Mouse (Mus musculus): ENCODE measurements around the gene Nlrp3. TPM values are rescaled to one million over a fixed set of nuclear protein-coding genes. Genes with fewer than 3 reads are reported as not detected.

Gene Nlrp3
- total RNA-seq, 1 experiment from 2014 or later, result 152 TPM

DNA sequence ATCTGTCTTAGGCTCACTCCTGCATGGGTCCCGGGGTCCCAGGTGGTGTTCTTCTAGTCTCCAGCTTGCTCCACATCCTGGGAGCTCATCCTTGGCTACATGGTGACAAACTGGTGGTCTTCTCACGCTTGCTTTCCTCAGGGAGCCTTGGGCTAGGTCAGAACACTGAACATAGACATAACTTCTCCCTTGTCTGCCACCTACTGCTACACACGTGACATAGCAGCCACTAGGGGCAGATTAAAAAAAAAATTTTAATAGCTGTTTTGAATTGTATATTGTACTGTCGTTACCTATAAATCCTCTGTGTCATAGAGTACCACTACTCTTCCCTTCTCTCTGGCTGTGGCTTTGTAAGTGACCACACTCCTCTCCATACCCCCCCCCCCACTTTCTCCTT, 54.7 kb downstream of the Nlrp3 start:
- ATAC-seq (ENCODE audit: extremely low read depth, insufficient number of reproducible peaks, low FRiP score, poor library complexity, severe bottlenecking), result no peak

DNA sequence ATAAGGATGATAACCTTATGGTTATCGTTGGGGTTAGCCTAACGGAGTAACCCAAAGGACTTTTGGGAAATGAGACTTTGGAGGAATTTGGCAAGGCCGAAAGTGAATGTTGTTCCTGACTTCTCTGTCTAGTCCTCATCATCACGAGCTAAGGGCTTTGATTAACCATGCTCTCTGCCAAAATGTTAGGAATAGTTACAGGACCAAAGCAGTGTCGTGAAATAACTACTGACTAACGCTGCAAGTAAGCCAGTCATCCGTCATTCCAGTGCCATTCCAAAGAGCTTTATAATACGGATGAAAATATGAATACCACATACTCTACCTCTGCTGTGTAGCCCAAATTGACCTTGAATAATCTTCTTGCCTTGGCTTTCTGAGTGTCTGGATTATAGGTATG, 55.6 kb downstream of the Nlrp3 start:
- no peak for ATAC-seq (ENCODE audit: extremely low read depth, insufficient number of reproducible peaks, low FRiP score, poor library complexity, severe bottlenecking)

DNA sequence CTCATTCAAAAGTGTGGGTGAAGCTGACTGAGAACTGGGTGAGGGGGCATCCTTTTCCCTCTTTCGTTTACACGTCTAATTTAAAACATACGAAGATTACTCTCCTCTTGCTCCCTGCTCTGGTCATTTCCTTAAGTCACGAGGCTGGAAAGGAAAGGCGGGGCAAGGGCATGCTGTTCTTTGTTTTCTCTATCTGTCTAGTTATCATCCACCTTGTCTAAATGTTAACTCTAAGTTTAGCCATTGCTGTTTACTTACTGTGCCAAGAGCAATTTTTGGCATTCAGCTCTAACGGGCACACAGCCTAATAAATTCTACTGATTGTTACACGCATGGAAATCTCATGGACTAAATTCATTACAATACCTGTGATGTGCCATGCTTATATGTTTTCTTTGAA, 57.8 kb downstream of the Nlrp3 start:
- no peak for ATAC-seq (ENCODE audit: extremely low read depth, insufficient number of reproducible peaks, low FRiP score, poor library complexity, severe bottlenecking)

DNA sequence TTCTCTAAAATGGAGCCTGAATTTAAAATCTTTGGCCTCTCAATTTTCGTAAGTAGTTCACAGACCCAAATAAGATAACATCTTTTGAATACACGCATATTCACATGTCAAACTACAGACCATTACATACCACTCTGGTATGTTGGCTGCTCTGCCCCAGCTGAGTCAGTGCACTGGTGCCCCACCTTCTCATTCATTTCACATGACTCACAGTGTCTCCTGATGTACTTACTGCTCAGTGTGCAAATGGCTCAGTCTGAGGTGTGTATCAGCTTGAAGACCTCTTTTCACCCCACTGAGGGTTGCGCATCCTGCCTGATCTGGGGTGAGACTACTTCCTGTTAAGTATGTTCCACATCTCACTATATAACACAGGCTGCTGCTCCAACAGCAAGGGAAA, 59.5 kb downstream of the Nlrp3 start:
- ATAC-seq (ENCODE audit: extremely low read depth, insufficient number of reproducible peaks, low FRiP score, poor library complexity, severe bottlenecking), result no peak

DNA sequence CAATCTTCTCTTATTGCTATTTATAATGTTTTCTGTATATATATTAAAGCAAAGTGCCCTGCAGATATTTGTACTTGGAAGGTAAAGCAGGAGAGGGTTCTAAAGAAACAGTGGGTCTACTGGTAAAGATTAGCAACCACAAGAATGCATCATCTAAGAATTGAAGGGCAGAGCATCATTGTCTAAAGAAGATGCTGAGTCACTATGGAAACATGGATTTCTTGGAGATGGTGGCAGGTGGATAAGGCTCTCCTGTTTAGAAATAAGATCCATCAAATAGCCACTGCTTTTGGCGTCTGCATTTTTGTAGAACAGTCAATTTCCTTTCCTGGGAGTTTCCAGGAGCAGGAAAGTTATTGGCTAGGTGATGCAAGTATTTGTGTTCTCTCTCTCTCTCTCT, 60.9 kb downstream of the Nlrp3 start:
- ATAC-seq (ENCODE audit: extremely low read depth, insufficient number of reproducible peaks, low FRiP score, poor library complexity, severe bottlenecking), result no peak

DNA sequence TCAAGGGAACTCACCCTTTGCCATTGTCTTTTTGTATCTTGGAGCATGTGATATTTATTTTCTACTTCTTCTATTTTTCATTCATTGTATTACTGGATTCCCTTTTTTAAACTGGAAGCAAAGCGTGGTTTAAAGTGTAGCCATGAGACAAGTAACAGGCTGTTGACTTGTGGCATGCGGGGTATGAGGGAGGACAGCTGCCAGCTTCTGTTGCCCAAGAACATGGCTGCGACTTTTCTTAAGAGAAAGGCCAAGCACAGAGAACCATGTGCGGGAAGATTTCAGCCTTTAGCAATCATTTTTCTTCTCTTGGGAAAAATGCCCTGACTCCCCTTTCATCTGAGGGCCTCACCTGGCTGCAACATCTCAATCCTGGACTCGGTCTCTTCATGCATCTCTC, 70.3 kb downstream of the Nlrp3 start:
- ATAC-seq (ENCODE audit: extremely low read depth, insufficient number of reproducible peaks, low FRiP score, poor library complexity, severe bottlenecking), result no peak

DNA sequence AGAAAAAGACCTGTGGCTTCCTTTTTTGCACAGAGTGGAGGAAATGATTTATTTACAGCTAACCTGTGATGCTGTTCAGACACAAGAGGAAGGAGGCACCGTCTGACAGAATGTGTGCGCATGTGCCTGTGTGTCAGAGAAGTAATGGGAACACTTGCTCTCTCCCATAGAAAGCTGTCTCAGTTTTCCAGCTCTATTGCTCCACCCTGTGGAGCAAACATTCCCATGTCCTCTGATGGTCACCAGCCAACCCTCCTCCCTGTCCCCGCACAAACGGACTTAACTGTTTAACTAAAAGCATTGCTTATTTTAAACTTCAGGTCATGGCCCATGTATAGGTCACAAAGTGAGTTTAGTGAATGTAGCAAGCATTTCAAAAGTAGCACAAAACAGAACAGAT, 72.8 kb downstream of the Nlrp3 start:
- no peak for ATAC-seq (ENCODE audit: extremely low read depth, insufficient number of reproducible peaks, low FRiP score, poor library complexity, severe bottlenecking)

Other genes starting within 250 kb of the Nlrp3 start
- not detected in 2 replicates for gene Wnt9a, start 234.6 kb upstream of the Nlrp3 start, total RNA-seq (2017)
- gene Prss38, start 165.9 kb upstream of the Nlrp3 start, total RNA-seq (2017), result not detected in 2 replicates
- 10.4 and 11.2 TPM in 2 replicates for gene Jmjd4, start 91.5 kb upstream of the Nlrp3 start, total RNA-seq (2017)
- gene Snap47, start 90.4 kb upstream of the Nlrp3 start, total RNA-seq (2017), result 6.3 and 6.9 TPM in 2 replicates
- gene Zfp867, start 69.1 kb upstream of the Nlrp3 start, total RNA-seq (2017), result 2.7 and 4.4 TPM in 2 replicates
- gene Zkscan17, start 14.8 kb upstream of the Nlrp3 start, total RNA-seq (2017), result 9.2 and 14.0 TPM in 2 replicates
- gene Olfr222, start 34.7 kb downstream of the Nlrp3 start, total RNA-seq (2017), result not detected in 2 replicates
- not detected in 2 replicates for gene Olfr223, start 51.7 kb downstream of the Nlrp3 start, total RNA-seq (2017)
- 71.6 and 72.9 TPM in 2 replicates for gene Mprip, start 119.7 kb downstream of the Nlrp3 start, total RNA-seq (2017)
- 0.23 TPM in 1 of 2 replicates, not detected in the other for gene Pld6, start 246.1 kb downstream of the Nlrp3 start, total RNA-seq (2017)